Mouse (Mus musculus) liver, embryonic 14.5 days (tissue): ENCODE data around the gene Sertad1. TPM values are rescaled to one million over a fixed set of nuclear protein-coding genes. Genes with fewer than 3 reads are reported as not detected.
A peak's percentile ranks its signal among the peaks of the same experiment; 100 is the strongest.

Experiments
- ATAC-seq: fragments of 200-750 bp; cut with Nextera tagmentation; 2 replicates; pipeline ENCODE4 v1.8.0; 2017; ENCODE audit warnings: moderate number of reproducible peaks, mild to moderate bottlenecking, moderate library complexity; ENCODE audit not compliant: insufficient read depth
- DNase-seq, 3 experiments: peaks; one replicate each; pipeline ENCODE4 v3.0.0-alpha.2; 2012 to 2013; ENCODE audit warnings: low read depth in 3 of 3, low spot score in 3 of 3
- H3K27ac ChIP-seq: fragments of 300-500 bp; sonication (generic); 2 replicates; pipeline ENCODE4 v1.5.1; 2014; ENCODE audit warnings: moderate library complexity, mild to moderate bottlenecking, control low read depth, inconsistent platforms
- H3K27me3 ChIP-seq: fragments of 300-500 bp; sonication (generic); 2 replicates; pipeline ENCODE4 v1.6.1; 2014; ENCODE audit warnings: mild to moderate bottlenecking, low read length, moderate library complexity; ENCODE audit not compliant: control insufficient read depth, insufficient read depth
- H3K36me3 ChIP-seq: fragments of 300-500 bp; sonication (generic); replicated peaks from 2 replicates; pipeline ENCODE4 v1.6.1; 2014; ENCODE audit warnings: low read depth; ENCODE audit not compliant: control insufficient read depth, insufficient read depth
- H3K4me1 ChIP-seq, 2 experiments: fragments of 200-500 bp in 1 of 2; fragments of 300-500 bp in 1 of 2; sonication (generic) in 1 of 2; replicated peaks; 2 replicates each; pipeline ENCODE4 v1.6.1; 2012 to 2014; ENCODE audit warnings: antibody characterized with exemption in 1 of 2, inconsistent platforms in 1 of 2, low read length in 1 of 2; ENCODE audit not compliant: control insufficient read depth in 2 of 2, insufficient read depth in 2 of 2
- H3K4me2 ChIP-seq: fragments of 300-500 bp; sonication (generic); 2 replicates; pipeline ENCODE4 v1.6.1; 2014; ENCODE audit warnings: low read depth, mild to moderate bottlenecking, control low read depth, moderate library complexity
- H3K4me3 ChIP-seq, 2 experiments: fragments of 200-500 bp in 1 of 2; fragments of 300-500 bp in 1 of 2; sonication (generic) in 1 of 2; 2 replicates each; pipeline ENCODE4 v1.5.1; 2012 to 2014; ENCODE audit warnings: low read depth in 2 of 2, low read length in 2 of 2, mild to moderate bottlenecking in 2 of 2, control low read depth in 1 of 2, inconsistent platforms in 1 of 2, moderate library complexity in 1 of 2; ENCODE audit not compliant: insufficient read depth in 1 of 2
- H3K9ac ChIP-seq: fragments of 300-500 bp; sonication (generic); replicated peaks from 2 replicates; pipeline ENCODE4 v1.6.1; 2014; ENCODE audit warnings: mild to moderate bottlenecking, control low read depth, moderate library complexity
- H3K9me3 ChIP-seq: fragments of 300-500 bp; sonication (generic); 2 replicates; pipeline ENCODE4 v1.6.1; 2016; ENCODE audit warnings: low read length, mixed read lengths; ENCODE audit not compliant: control insufficient read depth
- CTCF ChIP-seq: IDR thresholded peaks from 2 replicates; pipeline ENCODE4 v1.5.1; 2016; ENCODE audit warnings: antibody characterized with exemption, low read depth, control low read depth
- EP300 ChIP-seq: IDR thresholded peaks from 2 replicates; pipeline ENCODE4 v1.6.1; 2016; ENCODE audit warnings: antibody characterized with exemption, low read depth
- WGBS: fragments of 180-500 bp; shearing (Covaris S2); extraction: QIAGEN DNeasy Blood & Tissue Kit; methylation state at CpG from one replicate; pipeline ENCODE4 v1.1.7; 2014; ENCODE audit not compliant: insufficient replicate concordance; 5-methylcytosine and 5-hydroxymethylcytosine counted together
- polyA plus RNA-seq, 2 experiments: library from polyadenylated mRNA; depleted of rRNA in 1 of 2; stranded (reverse) in 1 of 2; unstranded in 1 of 2; fragments of >200 nt; fragmentation: Nextera tagmentation in 1 of 2; extraction: Ambion mirVana in 1 of 2; gene quantifications; 2 replicates each; pipeline versions ENCODE4 v1.2.1 to v1.2.3; 2012 to 2014

Sertad1 gene
- polyA plus RNA-seq (2012; rRNA removed): 9.9 and 13.5 TPM in 2 replicates
- 19.7 and 20.3 TPM in 2 replicates for polyA plus RNA-seq (2014; fragmentation: Nextera tagmentation; extraction: Ambion mirVana)

DNA sequence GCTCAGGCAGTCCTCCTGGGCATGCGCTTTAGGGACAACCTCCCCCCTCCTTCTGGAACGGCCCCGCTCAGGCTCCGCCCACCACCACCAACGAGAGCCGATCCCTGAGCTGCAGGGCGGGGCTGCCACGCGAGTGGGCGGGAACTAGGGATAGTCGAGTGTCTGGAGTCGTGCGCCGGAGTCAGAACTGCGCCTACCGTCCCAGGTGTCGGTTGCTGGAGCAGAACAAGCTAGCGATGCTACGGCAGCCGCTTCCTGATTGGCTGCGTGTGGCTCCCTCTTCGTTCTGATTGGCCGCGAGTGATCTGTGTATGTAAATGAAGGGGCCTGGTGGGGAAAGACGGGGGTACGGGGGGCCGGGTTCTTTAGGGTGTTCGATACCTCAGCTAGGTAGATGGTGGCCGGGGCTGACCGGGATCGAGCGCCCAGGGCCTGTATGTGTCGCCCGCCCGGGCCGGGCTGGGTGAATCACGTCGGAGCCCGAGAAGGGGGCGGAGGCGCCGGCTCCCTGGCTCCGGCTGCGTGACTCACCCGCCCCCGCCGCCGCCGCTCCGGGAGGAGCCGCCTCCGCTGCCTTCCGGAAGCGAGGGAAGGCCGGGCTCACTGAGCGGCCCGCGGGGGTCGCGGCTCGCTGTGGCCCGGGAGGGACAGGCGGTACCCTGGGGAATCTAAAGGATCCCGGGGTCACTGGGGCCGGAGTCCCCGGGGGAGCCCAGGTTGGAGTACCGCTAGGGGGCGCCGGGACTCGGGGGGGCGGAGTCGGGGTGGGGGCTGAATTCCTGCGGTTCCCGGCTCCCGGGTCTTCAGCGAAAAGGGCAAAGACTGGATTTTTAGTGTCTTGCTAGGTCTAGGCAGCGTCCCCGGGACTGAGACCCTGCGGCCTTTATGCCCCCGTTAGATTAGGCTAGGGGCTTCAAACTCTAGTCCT, at the start of gene Sertad1:
Sertad1 (plus strand) TSS at position 141 of the 928 bp plus-strand sequence.
- Histone ChIP-seq H3K4me3 (peak within 1 kb of the TSS; percentile 65 to 91), H3K36me3 (peaks cover 14% of the 10 kb centered on the region), H3K27me3 (no peaks in the 10 kb centered on the region), H3K4me2 (peak within 1 kb of the TSS; percentile 75), H3K9ac (peak within 1 kb of the TSS; percentile 73), H3K4me1 (peaks cover 45 to 52% of the 10 kb centered on the region in 2 experiments), H3K9me3 (no peaks in the 10 kb centered on the region), H3K27ac (peak within 1 kb of the TSS; percentile 82)
- peak; percentile 98 to 99 (median 98) for DNase-seq
- TF ChIP-seq EP300 (no peak), CTCF (peak; percentile 75)
- ATAC-seq: peak; percentile 79
- under 1% methylated on average over 79 of the region's 80 CpGs for WGBS

GRCm38 (mm10) chr7:27437544-27437943, 49.2 kb upstream of the Sertad1 start:
- H3K9ac ChIP-seq: no peak overlapping the region
- H3K27me3 ChIP-seq: peaks cover 28% of the 10 kb centered on the region
- H3K27ac ChIP-seq: no peak overlapping the region
- no peaks in the 10 kb centered on the region for H3K36me3 ChIP-seq
- no peaks in the 10 kb centered on the region; the same call in 1 of the 2 replicates for H3K9me3 ChIP-seq
- no peak overlapping the region for H3K4me3 ChIP-seq
- peak; percentile 88 for TF ChIP-seq CTCF
- no peak for TF ChIP-seq EP300
- H3K4me1 ChIP-seq: peaks cover 0 to 4% of the 10 kb centered on the region in 2 experiments; a peak in 2 of 4 replicates
- ATAC-seq (peak; percentile 47; the same call in 1 of the 2 replicates), DNase-seq (peak in 2 of 3 experiments; percentile 45 to 58)
- H3K4me2 ChIP-seq: no peak overlapping the region
- 38% methylated on average over 5 of the region's 5 CpGs for WGBS

DNA sequence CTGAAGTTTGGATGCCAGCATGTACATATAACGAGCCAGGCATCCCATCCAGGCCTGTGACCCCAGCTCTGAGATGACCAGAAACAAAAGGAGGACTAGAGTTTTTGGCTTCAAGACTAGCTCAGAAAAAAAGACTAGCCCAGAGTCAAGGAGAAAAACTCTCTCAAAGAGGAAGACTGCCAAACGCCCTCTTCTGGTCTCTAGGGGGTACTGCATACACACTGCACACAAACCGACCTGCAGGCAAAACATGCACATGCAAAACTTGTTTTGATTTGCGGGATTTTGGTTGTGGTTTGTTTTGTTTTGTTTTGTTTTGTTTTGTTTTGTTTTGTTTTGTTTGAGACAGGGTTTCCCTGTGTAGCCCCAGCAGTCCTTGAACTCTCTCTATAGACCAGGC, 46.7 kb upstream of the Sertad1 start:
- no peaks in the 10 kb centered on the region; the same call in 1 of the 2 replicates for H3K9me3 ChIP-seq
- TF ChIP-seq CTCF: peak; percentile 64
- TF ChIP-seq EP300: no peak
- H3K27ac ChIP-seq: no peak overlapping the region
- DNase-seq (no peak), ATAC-seq (no peak)
- H3K9ac ChIP-seq: no peak overlapping the region
- H3K27me3 ChIP-seq: peaks cover 15% of the 10 kb centered on the region
- no peak overlapping the region for H3K4me2 ChIP-seq
- H3K4me3 ChIP-seq: no peak overlapping the region
- H3K36me3 ChIP-seq: no peaks in the 10 kb centered on the region
- 65% methylated on average over 4 of the region's 4 CpGs for WGBS
- peaks cover 0 to 2% of the 10 kb centered on the region in 2 experiments; a peak in 1 of 4 replicates for H3K4me1 ChIP-seq

GRCm38 (mm10) chr7:27446051-27446450, 40.7 kb upstream of the Sertad1 start:
- Histone ChIP-seq H3K27me3 (peaks cover 30% of the 10 kb centered on the region), H3K4me1 (peaks cover 14 to 17% of the 10 kb centered on the region in 2 experiments), H3K9me3 (no peaks in the 10 kb centered on the region), H3K36me3 (peaks cover 16% of the 10 kb centered on the region), H3K27ac (no peak overlapping the region), H3K4me2 (peak overlapping the region; percentile 66), H3K9ac (peak overlapping the region; percentile 34), H3K4me3 (peak overlapping the region; percentile 16 to 49)
- TF ChIP-seq EP300: no peak
- TF ChIP-seq CTCF: no peak
- ATAC-seq (no peak), DNase-seq (no peak)
- WGBS: 12% methylated on average over 18 of the region's 18 CpGs
